Mouse (Mus musculus) c-Kit-positive CD71-positive TER-119-positive erythroid progenitor cells, embryonic 14.5 days (primary cell): ENCODE measurements around the gene Uaca.

Experiments used
- DNase-seq: peaks from one replicate; pipeline ENCODE4 v3.0.0-alpha.2; 2013; ENCODE audit warnings: low spot score

Gene Uaca

GRCm38 (mm10) chr9:60794210-60794840, at the start of gene Uaca:
Gene Uaca (plus strand): TSS chr9:60794542.
- peak; percentile 18 for DNase-seq

GRCm38 (mm10) chr9:60744971-60745370, 49.4 kb upstream of the Uaca start:
- no peak for DNase-seq

- no peak for DNase-seq
These were observed 47.8 kb upstream of the Uaca start for GRCm38 (mm10) chr9:60746561-60746960.

GRCm38 (mm10) chr9:60747672-60748071, 46.7 kb upstream of the Uaca start:
- no peak for DNase-seq

- DNase-seq, result no peak
These were observed 46.2 kb upstream of the Uaca start for GRCm38 (mm10) chr9:60748191-60748590.

- DNase-seq, result peak; percentile 7
These were observed 45.2 kb upstream of the Uaca start for GRCm38 (mm10) chr9:60749105-60749504.

- DNase-seq, result no peak
These were observed 43.2 kb upstream of the Uaca start for GRCm38 (mm10) chr9:60751098-60751497.

GRCm38 (mm10) chr9:60751971-60752370, 42.4 kb upstream of the Uaca start:
- no peak for DNase-seq

GRCm38 (mm10) chr9:60752636-60753035, 41.7 kb upstream of the Uaca start:
- no peak for DNase-seq

GRCm38 (mm10) chr9:60756258-60756657, 38.1 kb upstream of the Uaca start:
- DNase-seq, result peak; percentile 34

- DNase-seq, result no peak
These were observed 37.2 kb upstream of the Uaca start for GRCm38 (mm10) chr9:60756866-60757740.

- no peak for DNase-seq
These were observed 36.5 kb upstream of the Uaca start for GRCm38 (mm10) chr9:60757817-60758216.

GRCm38 (mm10) chr9:60759436-60760007, 34.8 kb upstream of the Uaca start:
- DNase-seq, result no peak

- DNase-seq, result no peak
These were observed 29.2 kb upstream of the Uaca start for GRCm38 (mm10) chr9:60765181-60765580.

- no peak for DNase-seq
These were observed 25.9 kb upstream of the Uaca start for GRCm38 (mm10) chr9:60768393-60768792.

- no peak for DNase-seq
These were observed 24.6 kb upstream of the Uaca start for GRCm38 (mm10) chr9:60769711-60770111.

- DNase-seq, result no peak
These were observed 20.6 kb upstream of the Uaca start for GRCm38 (mm10) chr9:60773713-60774112.

- no peak for DNase-seq
These were observed 17.4 kb upstream of the Uaca start for GRCm38 (mm10) chr9:60776899-60777298.

GRCm38 (mm10) chr9:60782057-60782789, 12.1 kb upstream of the Uaca start:
- no peak for DNase-seq

- DNase-seq, result no peak
These were observed 9.3 kb upstream of the Uaca start for GRCm38 (mm10) chr9:60785069-60785468.

GRCm38 (mm10) chr9:60787517-60788110, 6.7 kb upstream of the Uaca start:
- DNase-seq, result no peak

GRCm38 (mm10) chr9:60790282-60790681, 4.1 kb upstream of the Uaca start:
- no peak for DNase-seq
